Mouse (Mus musculus) heart, postnatal 0 days (tissue): ENCODE data around the gene Armc12.

ENCODE experiments used
- CTCF ChIP-seq: IDR thresholded peaks from 2 replicates; pipeline ENCODE4 v1.5.1; 2016; ENCODE audit warnings: antibody characterized with exemption, control low read depth, low read depth
- EP300 ChIP-seq: IDR thresholded peaks from 2 replicates; pipeline ENCODE4 v1.6.1; 2016; ENCODE audit warnings: antibody characterized with exemption, low read depth

GRCm38 (mm10) chr17:28491035-28491770 lies 39.4 kb upstream of the Armc12 start:
- TF ChIP-seq EP300 (no peak), CTCF (no peak)
